Mouse (Mus musculus) right cerebral cortex, postnatal 25 days (tissue): ENCODE data around the gene Inava.

ENCODE experiments used
- DNase-seq: peaks from one replicate; pipeline ENCODE4 v3.0.0; 2022

Gene Inava

GRCm38 (mm10) chr1:136230201-136230600, 3.9 kb downstream of the Inava start:
- no peak for DNase-seq

DNA sequence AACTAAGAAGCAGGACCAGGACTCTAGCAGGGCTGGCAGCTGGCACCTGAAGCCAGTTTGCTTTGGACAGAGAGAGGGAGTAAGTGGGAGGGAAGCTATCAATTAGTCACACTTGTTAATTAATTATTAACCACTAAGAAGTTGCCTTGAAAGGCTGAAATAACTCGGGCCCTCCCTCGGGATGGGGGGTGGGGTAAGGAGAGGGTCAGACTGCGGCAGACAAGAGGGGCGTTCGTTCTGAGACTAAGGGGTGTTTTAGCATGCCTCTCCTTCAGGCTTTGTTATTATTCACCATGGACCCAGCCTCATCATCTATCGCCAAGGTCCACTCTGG, 5.1 kb downstream of the Inava start:
- no peak for DNase-seq

DNA sequence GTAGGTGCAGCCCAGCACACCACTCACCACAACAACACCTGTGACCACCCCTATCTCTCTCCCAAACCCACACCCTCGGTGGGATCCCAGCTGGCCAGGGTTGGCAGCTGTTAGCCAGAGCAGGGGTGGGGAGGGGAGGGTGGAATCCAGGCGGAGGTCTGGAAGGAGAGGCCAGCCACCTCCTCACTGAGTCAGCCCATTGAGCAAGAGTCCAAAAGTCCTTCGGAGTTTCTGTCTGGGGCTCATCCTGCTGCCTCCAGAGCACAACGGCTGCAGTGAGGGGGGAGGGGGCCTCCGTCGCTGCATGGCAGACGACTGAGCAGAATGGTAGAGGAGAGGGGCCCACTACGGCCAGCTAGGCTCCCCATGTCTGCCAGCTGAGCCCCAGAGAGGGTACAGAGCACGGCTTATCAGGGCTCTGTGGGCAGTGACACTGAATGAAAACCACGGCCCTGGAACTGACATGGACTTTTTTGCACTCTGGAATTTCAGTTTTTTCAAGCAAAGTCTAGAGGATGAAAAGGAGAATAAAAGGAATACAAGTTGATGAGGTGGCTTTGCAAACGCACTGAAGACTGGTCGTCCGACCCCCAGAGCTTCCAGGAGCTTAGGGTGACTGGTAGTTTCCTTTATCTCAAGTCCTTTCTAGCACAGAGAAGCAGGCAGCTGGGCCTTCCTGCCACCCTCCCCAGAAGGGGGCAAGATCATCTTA, 5.6 kb downstream of the Inava start:
- DNase-seq, result no peak

DNA sequence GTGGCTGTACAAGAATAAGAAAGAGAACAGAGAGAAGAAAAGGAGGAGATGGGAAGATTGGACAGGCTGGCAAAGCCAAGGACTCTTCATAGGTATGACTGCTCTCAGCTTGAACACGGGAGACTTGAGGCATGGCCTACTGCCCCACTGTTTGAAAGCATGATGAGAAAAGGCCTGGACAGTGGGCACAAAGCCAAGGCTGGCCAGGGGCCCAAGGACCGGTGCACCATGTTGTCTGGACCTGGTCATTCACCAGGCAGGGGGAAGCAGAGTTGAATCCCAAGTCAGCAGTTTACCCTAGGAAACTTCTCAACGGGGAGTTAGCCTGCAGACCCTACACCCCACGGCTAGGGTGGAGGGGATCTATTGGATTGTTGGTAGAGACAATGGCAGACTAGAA, 6.2 kb downstream of the Inava start:
- DNase-seq, result no peak

DNA sequence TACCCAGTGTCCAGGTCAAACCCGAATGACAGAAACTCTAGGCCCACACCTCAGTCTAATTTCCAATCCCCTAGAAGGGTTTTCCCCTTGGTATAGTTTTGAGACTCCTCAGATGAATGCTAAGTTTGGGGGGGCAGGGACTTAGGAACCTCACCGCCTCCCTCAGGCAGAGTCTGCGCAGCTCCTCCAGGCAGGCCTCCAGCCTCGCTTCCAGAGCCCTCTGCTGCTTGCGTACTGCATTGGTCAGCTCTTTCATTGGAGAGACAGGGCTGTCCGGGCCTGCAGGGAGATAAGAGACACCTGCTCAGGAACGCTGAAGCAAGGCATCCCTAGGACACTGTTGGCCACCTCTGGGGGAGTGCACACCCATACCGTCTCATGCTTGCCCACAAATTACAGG, 7.4 kb downstream of the Inava start:
- no peak for DNase-seq

DNA sequence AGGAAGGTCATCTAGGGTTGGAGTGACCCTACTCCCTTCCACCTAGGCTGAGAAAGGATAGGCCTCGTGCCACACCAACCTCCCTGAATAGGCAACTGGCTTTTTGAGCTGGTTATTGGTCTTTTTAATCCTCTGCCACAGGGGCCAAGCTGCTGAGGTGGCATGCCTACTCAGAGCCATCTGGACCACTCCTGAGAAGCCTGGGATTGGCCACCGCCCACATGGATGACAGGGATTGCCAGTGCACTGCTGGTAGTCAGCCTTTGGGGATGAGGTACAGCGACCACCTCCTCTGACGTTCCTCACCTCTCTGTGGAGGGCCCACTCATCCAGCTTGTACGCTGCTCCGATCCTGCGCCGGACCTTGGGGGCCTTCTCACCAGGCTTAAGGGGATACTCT, 8.2 kb downstream of the Inava start:
- no peak for DNase-seq

DNA sequence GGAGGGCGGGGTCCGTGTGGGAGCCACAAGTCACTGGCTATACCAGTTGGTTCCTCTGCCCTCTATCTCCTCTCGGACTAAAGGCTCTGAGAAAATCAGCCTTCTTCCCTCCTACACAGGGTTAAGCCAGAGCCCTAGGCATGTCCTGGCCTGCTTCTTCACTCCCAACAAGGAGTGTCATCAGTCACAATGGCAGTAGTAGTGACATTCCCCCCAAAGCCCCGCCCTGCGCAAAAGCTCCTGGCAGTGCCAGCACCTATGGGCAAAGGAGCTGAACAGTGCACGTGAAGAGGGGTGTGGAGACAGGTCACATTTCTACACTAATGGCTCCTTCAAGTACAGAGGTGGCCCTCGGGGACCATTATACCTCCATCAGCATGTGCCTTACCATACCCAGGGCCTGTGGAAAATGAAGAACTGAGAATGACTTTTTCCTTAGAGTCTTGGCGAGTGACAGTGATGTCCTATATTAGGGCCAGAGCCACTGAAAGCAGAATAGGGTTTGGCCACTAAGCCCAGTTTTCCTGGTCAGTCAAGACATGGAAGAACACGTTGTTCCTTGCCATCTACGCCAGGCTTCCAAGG, 10.2 kb downstream of the Inava start:
- DNase-seq, result no peak

GRCm38 (mm10) chr1:136222386-136222785, 11.7 kb downstream of the Inava start:
- DNase-seq, result no peak

DNA sequence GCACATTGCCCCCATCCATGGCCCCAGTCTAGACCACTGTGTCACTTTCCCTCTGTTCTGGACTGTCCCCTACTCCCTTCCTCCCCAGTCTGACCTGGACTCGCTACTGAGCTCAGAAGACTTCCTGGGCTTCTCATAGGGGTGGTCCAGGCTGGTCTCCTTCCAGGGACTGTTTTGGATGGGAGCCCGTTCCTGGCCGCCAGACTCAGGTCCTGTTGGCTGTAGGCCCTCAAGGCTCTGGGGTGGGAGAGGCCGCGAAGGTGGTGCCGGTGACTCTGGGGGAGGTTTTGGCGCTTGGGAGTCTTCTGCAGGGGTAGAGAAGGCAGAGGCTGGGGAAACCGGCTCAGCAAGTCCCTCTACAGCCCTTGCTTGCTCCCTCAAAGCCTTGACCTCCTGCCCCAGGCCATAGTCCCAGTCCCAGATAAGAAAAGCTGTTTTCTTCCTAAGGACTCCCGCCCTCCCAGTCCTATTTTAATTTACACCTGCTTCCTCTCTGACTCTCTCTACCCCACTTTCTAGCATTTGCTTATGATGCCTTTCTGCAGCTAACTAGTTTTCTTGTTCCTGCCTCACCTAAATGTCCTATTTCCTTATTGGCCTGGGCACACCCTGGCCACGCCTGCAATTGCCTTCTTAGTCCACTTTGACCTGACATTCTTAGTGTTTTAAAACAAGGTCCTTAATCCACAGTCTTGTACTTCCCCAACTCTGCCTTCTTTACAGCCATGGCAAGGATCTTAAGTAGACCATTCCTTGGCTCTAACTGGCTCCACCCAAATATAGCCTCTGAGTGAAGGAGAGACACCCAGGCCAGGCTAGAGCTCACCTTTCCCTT, 13.8 kb downstream of the Inava start:
- no peak for DNase-seq

GRCm38 (mm10) chr1:136214304-136214703, 19.8 kb downstream of the Inava start:
- DNase-seq, result no peak

GRCm38 (mm10) chr1:136212803-136213202, 21.3 kb downstream of the Inava start, which contains the start of gene Mroh3:
TSS of gene Mroh3 (minus strand) at chr1:136212828.
- peak; percentile 28 for DNase-seq

GRCm38 (mm10) chr1:136190033-136190432, 44.0 kb downstream of the Inava start:
- no peak for DNase-seq

GRCm38 (mm10) chr1:136179511-136180001, 54.5 kb downstream of the Inava start:
- DNase-seq, result no peak

- no peak for DNase-seq
Observed at GRCm38 (mm10) chr1:136178741-136179140, 55.3 kb downstream of the Inava start.

GRCm38 (mm10) chr1:136177085-136177484, 57.0 kb downstream of the Inava start:
- no peak for DNase-seq

DNA sequence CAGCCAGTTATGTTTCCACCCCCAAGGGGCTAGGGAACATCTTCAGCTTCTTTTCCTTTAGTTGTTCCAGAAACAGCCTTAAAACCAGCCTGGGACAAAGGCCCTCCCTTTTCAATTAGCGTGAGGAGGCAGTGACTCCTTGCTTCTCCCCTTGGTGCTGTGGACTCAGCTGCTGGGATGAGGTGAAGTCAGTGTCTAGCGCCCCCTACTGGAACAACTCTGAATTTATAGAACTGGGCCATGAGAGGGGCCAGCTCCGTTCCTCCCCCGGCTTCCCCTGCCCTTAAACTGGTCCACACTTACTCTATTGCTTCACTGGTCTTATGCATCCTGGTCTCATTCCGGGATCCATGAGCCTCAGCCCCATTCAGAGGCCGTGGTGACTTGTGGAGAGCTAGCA, 58.9 kb downstream of the Inava start:
- no peak for DNase-seq

DNA sequence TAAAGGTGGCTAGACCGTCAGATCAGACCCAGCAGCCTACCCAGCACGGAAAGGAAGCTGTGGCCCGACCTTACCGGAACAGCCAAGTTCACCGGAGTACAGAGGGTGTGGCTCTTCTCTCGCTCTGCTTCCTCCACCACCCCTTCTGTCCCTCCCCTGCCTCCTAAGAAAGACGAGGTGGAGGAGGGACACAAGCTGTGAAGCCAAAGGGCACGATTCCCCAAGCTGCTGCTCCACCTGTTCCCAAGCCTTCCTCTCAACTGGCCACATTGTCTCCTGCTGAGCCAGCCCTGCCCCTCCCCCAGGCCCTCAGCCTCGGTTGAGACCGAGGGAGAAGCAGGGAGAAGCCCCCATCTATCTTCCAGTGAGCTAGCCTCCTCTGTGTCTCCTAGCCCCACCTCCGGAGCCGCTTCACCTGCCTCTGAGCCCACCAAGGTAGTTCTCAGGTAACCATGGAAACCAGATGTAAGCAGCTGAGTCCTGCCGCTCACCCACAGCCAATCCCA, 59.9 kb downstream of the Inava start:
- no peak for DNase-seq

DNA sequence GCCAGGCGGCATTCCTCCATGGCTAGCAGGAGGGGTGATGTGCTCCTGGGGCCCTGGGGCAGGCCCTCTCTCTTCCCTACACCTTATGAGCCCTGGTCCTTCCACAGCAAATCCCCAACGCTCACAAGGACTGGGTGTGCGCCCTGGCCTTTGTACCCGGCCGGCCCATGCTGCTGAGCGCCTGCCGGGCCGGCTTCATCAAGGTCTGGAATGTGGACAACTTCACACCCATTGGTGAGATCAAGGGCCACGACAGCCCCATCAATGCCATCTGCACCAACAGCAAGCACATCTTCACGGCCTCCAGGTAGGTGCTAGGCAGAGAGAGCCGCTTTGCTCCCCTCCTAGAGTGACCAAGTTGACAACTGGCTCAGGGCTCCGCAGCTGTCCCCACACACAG, 61.4 kb downstream of the Inava start:
- DNase-seq, result no peak

DNA sequence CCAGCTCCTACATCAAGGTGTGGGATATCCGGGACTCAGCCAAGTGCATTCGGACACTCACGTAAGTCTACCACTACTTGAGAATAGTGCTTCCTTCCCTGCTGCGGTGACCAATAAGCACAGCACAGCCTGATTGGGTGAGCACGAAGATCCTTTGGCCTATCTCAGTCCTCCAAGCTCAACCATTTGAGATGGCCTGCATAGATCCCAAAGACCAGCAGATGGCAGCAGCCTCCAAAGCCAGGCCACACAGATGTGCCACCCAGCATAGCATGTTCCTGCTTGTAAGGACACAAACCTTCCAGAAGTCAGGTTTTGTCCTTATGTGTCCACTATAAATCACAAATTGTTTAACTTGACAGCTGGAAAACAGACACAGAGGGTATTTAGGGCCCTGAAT, 64.0 kb downstream of the Inava start:
- peak; percentile 72 for DNase-seq

DNA sequence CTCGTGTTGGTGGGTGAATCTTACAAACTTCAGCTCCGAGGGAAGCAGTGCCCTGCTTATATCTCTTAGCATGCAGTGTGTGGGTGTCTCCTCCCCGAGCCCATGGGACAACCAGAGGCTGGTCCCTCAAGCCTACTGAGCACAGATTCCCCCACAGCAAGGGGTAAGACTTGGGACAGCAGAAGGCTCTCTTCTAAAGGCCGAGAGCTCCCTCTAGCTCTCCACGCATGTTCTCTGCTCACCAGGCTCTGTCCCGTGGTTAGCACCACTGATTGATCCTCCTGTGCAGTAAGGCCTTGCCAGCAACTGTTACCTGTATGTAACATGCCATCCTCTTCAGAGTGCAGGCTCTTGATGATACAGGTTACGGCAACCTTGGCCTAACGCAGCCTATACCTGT, 66.4 kb downstream of the Inava start:
- DNase-seq, result no peak

- DNase-seq, result no peak
Observed at GRCm38 (mm10) chr1:136165436-136165835, 68.6 kb downstream of the Inava start.
